Comparison of ENCODE assay signal across 1 mouse cellular context in the genomic region with DNA sequence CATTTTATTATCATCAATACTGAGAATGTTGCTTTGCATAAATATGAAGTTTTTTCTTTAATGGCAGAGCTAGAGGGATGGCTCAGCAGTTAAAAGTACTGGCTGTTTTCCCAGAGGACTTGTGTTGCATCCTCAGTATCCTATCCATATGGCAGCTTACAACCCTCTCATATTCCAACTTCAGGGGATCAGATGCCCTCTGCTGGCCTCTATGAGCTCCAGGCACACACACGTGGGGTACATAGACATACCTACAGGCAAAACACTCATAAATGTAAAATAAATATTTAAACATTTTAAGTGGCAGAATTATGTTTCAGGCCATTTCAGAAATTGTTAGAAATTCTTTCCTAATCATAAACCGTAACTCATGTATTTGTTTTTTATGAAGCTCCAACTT.
TF ChIP-seq lines count a peak whose summit lies in the region.

No protein-coding gene starts in this region.

TF ChIP-seq in MEL, 35 proteins besides CTCF, POLR2A, EP300 and RAD21 (continued from another document):
- no peak for TF ChIP-seq TCF12 (IDR thresholded peaks at IDR 0.05; ENCODE audit: low read depth, low read length)
- no peak for TF ChIP-seq MXI1 (IDR thresholded peaks at IDR 0.05; ENCODE audit: low read depth, low read length)
